Mouse (Mus musculus): ENCODE measurements around the gene Slc1a1.

DNA sequence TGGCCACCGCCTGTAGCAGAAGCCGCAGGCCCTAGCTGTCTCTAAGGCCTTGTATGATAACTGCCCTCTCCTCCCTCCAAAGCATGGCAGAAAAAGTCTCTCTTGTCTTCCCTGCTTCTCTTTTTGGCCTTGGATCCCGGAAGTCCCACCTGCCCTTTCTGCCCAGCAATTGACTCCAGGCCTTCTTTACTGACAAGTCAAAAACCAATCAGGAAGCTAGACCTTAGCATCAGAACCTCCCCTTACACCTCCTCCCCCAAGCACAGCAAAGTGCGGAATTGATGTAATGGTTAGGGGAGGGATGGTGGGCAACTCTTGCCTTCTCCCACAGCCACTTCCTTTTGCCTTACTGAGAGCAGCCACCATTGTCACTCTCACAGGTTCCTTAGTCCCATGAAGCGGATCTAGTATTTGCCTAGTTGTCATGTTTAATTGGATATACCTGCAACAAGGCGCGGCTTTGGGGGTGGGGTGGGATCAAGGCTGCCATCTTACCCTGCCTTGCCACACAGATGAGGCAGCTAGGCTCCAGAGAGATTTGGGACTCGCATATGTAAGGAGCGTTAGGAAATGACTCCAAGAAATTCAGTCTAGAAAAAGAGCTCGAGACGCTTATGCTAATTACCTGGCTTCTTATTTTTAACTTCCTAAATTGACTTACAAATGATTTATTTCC, 27.9 kb upstream of the Slc1a1 start:
- no peak for TF ChIP-seq FLI1 (IDR thresholded peaks at IDR 0.05; ENCODE audit: low read length)
- TF ChIP-seq GATA1 (IDR thresholded peaks at IDR 0.05; ENCODE audit: borderline replicate concordance, low read length): no peak

All from megakaryocyte, embryonic 14.5 days (primary cell).